Mouse (Mus musculus) heart, postnatal 14 days (tissue): ENCODE results near the gene Dnah5. TPM values are rescaled to one million over a fixed set of nuclear protein-coding genes. Genes with fewer than 3 reads are reported as not detected.
"Not testable (repeated sequence)": the region's sequence is repeated elsewhere in the genome, so short reads cannot be mapped to it uniquely, and the experiment has no call there.

ENCODE experiments used
- DNase-seq, 2 experiments: peaks; one replicate each; pipeline ENCODE4 v3.0.0; 2021 to 2022
- intact Hi-C: fragments of 180-260 bp; cut with DNase I; formaldehyde crosslinking; loops from one replicate; pipeline ENCODE4 v1.15.1; 2025
- total RNA-seq, 2 experiments: library from RNA; stranded (reverse); gene quantifications; 2 replicates each; pipeline ENCODE4 v1.2.3; 2021

The Dnah5 gene
- total RNA-seq, 2 experiments from 2014 or later = 0.02 to 0.43 TPM

- intact Hi-C loops = no loop called here
- no peak for DNase-seq
These were observed 240.9 kb downstream of the Dnah5 start for GRCm38 (mm10) chr15:28444494-28444893.

DNA sequence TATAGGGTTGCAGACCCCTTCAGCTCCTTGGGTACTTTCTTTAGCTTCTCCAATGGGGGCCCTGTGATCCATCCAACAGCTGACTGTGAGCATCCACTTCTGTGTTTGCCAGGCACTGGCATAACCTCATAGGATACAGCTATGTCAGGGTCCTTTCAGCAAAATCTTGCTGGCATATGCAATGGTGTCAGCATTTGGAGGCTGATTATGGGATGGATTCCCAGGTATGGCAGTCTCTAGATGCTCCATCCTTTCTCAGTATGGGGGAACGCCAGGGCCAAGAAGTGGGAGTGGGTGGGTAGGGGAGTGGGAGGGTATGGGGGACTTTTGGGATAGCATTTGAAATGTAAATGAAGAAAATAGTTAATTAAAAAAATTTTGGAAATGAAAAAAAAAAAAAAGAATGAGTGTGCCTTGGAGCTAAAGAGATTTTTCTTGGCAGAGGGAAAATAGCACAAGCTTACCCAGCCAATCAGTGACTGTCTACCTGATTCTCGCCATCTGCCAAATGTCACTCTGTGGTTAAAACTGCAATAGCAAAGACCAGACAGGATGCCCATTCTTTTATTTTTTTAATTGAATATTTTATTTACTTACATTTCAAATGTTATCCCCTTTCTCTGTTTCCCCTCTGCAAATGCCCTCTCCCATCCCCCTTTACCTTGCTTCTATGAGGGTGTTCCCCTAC lies 257.7 kb downstream of the Dnah5 start:
- intact Hi-C loops, DNase-seq: not testable (repeated sequence)

DNA sequence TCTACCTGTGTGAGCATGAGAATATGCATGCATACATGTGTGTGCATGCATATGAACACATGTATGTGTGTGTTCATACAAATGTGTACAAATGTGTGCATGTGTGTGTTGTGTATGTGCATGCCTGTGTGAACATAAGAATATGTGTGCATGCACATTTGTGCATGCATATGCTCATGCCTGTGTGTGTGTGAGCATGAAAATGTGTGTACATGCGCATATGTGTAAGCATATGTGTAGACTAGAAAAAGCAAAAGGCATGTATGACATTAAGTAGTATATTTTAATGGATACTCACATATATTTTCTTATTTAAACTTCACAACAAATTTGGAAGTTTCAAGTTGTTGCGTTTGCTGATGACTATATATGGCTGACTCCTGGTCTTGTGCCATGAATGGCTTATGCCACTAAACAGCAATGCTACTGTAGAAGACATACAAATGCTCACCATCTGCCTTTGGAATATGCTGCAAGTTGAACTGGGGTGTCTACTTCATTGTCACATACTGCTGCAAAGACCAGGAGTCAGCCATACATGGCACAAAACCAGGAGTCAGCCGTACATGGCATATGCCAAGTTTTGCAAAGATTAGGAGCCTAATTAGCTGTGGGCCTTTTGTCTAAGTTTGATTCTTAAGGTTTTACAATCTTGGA lies 263.2 kb downstream of the Dnah5 start:
- intact Hi-C loops = no loop called here
- no peak for DNase-seq

GRCm38 (mm10) chr15:28473749-28474390 lies 270.3 kb downstream of the Dnah5 start:
- DNase-seq = no peak
- intact Hi-C loops = no loop called here

GRCm38 (mm10) chr15:28502820-28503219 lies 299.3 kb downstream of the Dnah5 start:
- intact Hi-C loops = no loop called here
- DNase-seq = no peak

GRCm38 (mm10) chr15:28515176-28515575 lies 311.6 kb downstream of the Dnah5 start:
- DNase-seq = no peak
- intact Hi-C loops = no loop called here

Other genes starting within 250 kb of the Dnah5 start
- gene Trio, start 177.9 kb upstream of the Dnah5 start, total RNA-seq = 10 to 100 TPM; 59.0 to 60.3 TPM